Mouse (Mus musculus) spleen, adult 2 months (tissue): Measurements from ENCODE around the gene Ephb1. TPM values are rescaled to one million over a fixed set of nuclear protein-coding genes. Genes with fewer than 3 reads are reported as not detected.

ENCODE experiments used
- DNase-seq, 2 experiments: peaks; one replicate each; pipeline versions ENCODE4 v3.0.0 to v3.0.0-alpha.2; 2012 to 2021; ENCODE audit warnings: low spot score in 2 of 2, low read depth in 1 of 2
- H3K27ac ChIP-seq: fragments of 200-500 bp; 2 replicates; pipeline ENCODE4 v1.5.1; 2012; ENCODE audit warnings: low read length, inconsistent platforms; ENCODE audit not compliant: insufficient read depth
- H3K27me3 ChIP-seq: fragments of 200-500 bp; 2 replicates; pipeline ENCODE4 v1.6.1; 2012; ENCODE audit warnings: mild to moderate bottlenecking, moderate library complexity, low read length, inconsistent platforms; ENCODE audit not compliant: control insufficient read depth, insufficient read depth
- H3K36me3 ChIP-seq: fragments of 200-500 bp; 2 replicates; pipeline ENCODE4 v1.6.1; 2012; ENCODE audit warnings: mild to moderate bottlenecking, low read length, inconsistent platforms; ENCODE audit not compliant: control insufficient read depth, insufficient read depth
- H3K4me1 ChIP-seq: fragments of 200-500 bp; 2 replicates; pipeline ENCODE4 v1.6.1; 2011; ENCODE audit warnings: inconsistent platforms; ENCODE audit not compliant: control insufficient read depth, insufficient read depth, insufficient read length
- H3K4me3 ChIP-seq: fragments of 200-500 bp; 2 replicates; pipeline ENCODE4 v1.5.1; 2011; ENCODE audit warnings: mild to moderate bottlenecking, inconsistent platforms; ENCODE audit not compliant: insufficient read depth, insufficient read length; ENCODE audit errors: extremely low read depth
- CTCF ChIP-seq: fragments of 200-500 bp; IDR thresholded peaks from 2 replicates; pipeline ENCODE4 v1.5.1; 2011; ENCODE audit warnings: mild to moderate bottlenecking, inconsistent platforms; ENCODE audit not compliant: insufficient read depth, insufficient read length, insufficient replicate concordance; ENCODE audit errors: extremely low read depth
- POLR2A ChIP-seq: fragments of 200-500 bp; IDR thresholded peaks from 2 replicates; pipeline ENCODE4 v1.6.1; 2011; ENCODE audit warnings: low read depth, low read length, inconsistent platforms
- WGBS: fragments of 180-500 bp; shearing (Covaris S2); methylation state at CpG from one replicate; pipeline ENCODE4 v1.1.7; 2018; 5-methylcytosine and 5-hydroxymethylcytosine counted together
- polyA plus RNA-seq: library from polyadenylated mRNA; depleted of rRNA; stranded (reverse); fragments of >200 nt; gene quantifications from 2 replicates; pipeline ENCODE4 v1.2.3, GENCODE M21; 2012

Gene Ephb1
- polyA plus RNA-seq, 1 experiment: 0.32 TPM

GRCm38 (mm10) chr9:102249124-102249816, 105.2 kb downstream of the Ephb1 start:
- DNase-seq: no peak
- Histone ChIP-seq H3K27ac (no peak overlapping the region), H3K4me1 (no peaks in the 10 kb centered on the region), H3K27me3 (no peaks in the 10 kb centered on the region), H3K4me3 (no peak overlapping the region), H3K36me3 (no peaks in the 10 kb centered on the region)
- no peak for TF ChIP-seq POLR2A
- TF ChIP-seq CTCF: no peak
- WGBS: 53% methylated on average over 9 of the region's 9 CpGs

- no peaks in the 10 kb centered on the region for H3K27me3 ChIP-seq
- TF ChIP-seq POLR2A (no peak), CTCF (no peak)
- WGBS: 86% methylated on average over 7 of the region's 7 CpGs
- no peak for DNase-seq
- H3K4me3 ChIP-seq: no peak overlapping the region
- no peaks in the 10 kb centered on the region for H3K36me3 ChIP-seq
- no peak overlapping the region for H3K27ac ChIP-seq
- no peaks in the 10 kb centered on the region for H3K4me1 ChIP-seq
Measured at GRCm38 (mm10) chr9:102245551-102245950, 108.9 kb downstream of the Ephb1 start.

GRCm38 (mm10) chr9:102243296-102243695, 111.2 kb downstream of the Ephb1 start:
- Histone ChIP-seq H3K4me1 (no peaks in the 10 kb centered on the region), H3K27ac (no peak overlapping the region), H3K36me3 (no peaks in the 10 kb centered on the region), H3K4me3 (no peak overlapping the region), H3K27me3 (no peaks in the 10 kb centered on the region)
- TF ChIP-seq POLR2A (no peak), CTCF (no peak)
- no peak for DNase-seq
- 57% methylated on average over 7 of the region's 7 CpGs for WGBS

GRCm38 (mm10) chr9:102241546-102241945, 112.9 kb downstream of the Ephb1 start:
- no peaks in the 10 kb centered on the region for H3K27me3 ChIP-seq
- H3K4me1 ChIP-seq: no peaks in the 10 kb centered on the region
- no peaks in the 10 kb centered on the region for H3K36me3 ChIP-seq
- DNase-seq: no peak
- H3K4me3 ChIP-seq: no peak overlapping the region
- no peak overlapping the region for H3K27ac ChIP-seq
- no peak for TF ChIP-seq CTCF
- TF ChIP-seq POLR2A: no peak
- WGBS: 76% methylated on average over 2 of the region's 2 CpGs

GRCm38 (mm10) chr9:102240215-102240614, 114.3 kb downstream of the Ephb1 start:
- 57% methylated on average over 4 of the region's 4 CpGs for WGBS
- DNase-seq: no peak
- no peak for TF ChIP-seq POLR2A
- no peak for TF ChIP-seq CTCF
- Histone ChIP-seq H3K27me3 (no peaks in the 10 kb centered on the region), H3K4me1 (no peaks in the 10 kb centered on the region), H3K36me3 (no peaks in the 10 kb centered on the region), H3K27ac (no peak overlapping the region), H3K4me3 (no peak overlapping the region)

- TF ChIP-seq CTCF (no peak), POLR2A (no peak)
- DNase-seq: no peak
- H3K36me3 ChIP-seq: no peaks in the 10 kb centered on the region
- 74% methylated on average over 4 of the region's 4 CpGs for WGBS
- no peaks in the 10 kb centered on the region for H3K27me3 ChIP-seq
- no peak overlapping the region for H3K27ac ChIP-seq
- H3K4me3 ChIP-seq: no peak overlapping the region
- no peaks in the 10 kb centered on the region for H3K4me1 ChIP-seq
Measured at GRCm38 (mm10) chr9:102235444-102235951, 119.0 kb downstream of the Ephb1 start.

- no peak overlapping the region for H3K27ac ChIP-seq
- no peak for DNase-seq
- no peaks in the 10 kb centered on the region for H3K27me3 ChIP-seq
- WGBS: 74% methylated on average over 6 of the region's 6 CpGs
- no peak overlapping the region for H3K4me3 ChIP-seq
- no peak for TF ChIP-seq POLR2A
- TF ChIP-seq CTCF: no peak
- no peaks in the 10 kb centered on the region for H3K4me1 ChIP-seq
- no peaks in the 10 kb centered on the region for H3K36me3 ChIP-seq
Measured at GRCm38 (mm10) chr9:102231248-102231647, 123.2 kb downstream of the Ephb1 start.
